Comparison of ENCODE assay signal across 11 mouse cellular contexts in the genomic region with DNA sequence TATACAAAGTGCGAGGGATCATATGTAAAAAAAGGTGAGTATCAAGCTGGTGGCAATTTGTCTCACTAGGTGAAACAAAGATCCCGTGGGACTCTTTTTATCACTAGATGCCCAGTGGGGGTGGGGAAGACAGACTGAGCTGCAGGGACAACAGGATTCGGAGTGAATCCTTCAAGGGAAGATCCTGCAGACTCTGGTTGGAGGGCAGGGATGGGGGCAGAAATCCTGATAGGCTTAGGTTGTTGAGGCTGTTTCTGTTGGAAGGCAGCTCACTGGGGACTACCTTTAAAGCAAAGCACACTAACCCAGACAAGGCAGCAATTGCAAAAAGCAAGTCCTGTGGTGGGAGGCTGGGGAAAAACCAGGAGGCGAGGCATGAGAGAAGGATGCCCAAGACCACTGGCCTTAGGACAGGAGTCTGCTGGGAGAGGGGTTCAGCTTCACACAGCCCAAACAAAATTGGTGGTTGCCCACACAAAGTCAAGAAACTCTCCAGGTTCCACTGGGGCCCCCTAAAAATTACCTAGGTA. TPM values are rescaled to one million over a fixed set of nuclear protein-coding genes. Genes with fewer than 3 reads are reported as not detected.
DNase-seq lines count a peak whose midpoint lies in the region; ATAC-seq and TF ChIP-seq lines count a peak whose summit lies in the region.
"Had no signal": no experiment of that assay in that cellular context is flagged by ENCODE, and none has a peak within 500 bp of the region (broad histone marks: within the 10 kb centered on the region; RNA-seq: fewer than 3 reads in every experiment).

No protein-coding gene starts in this region.

- 75% methylated on average over 4 of the region's 4 CpGs for WGBS in heart, adult 2 months
- 69% methylated on average over 4 of the region's 4 CpGs for WGBS in liver, embryonic 11.5 days
- 42% methylated on average over 4 of the region's 4 CpGs for WGBS in liver, embryonic 14.5 days (ENCODE audit: insufficient replicate concordance)

- H3K9me3 ChIP-seq in liver, embryonic 11.5 days (ENCODE audit: control insufficient read depth, low read length) = no peaks in the 10 kb centered on the region
- no peaks in the 10 kb centered on the region for H3K9me3 ChIP-seq in liver, embryonic 14.5 days (ENCODE audit: control insufficient read depth, low read length)
- H3K9me3 ChIP-seq: kidney, embryonic 15.5 days had no signal

- TF ChIP-seq EP300 in heart, adult 2 months (IDR thresholded peaks at IDR 0.05; ENCODE audit: insufficient read depth, low read depth, low read length) = no peak
- no peak for TF ChIP-seq EP300 in liver, embryonic 14.5 days (IDR thresholded peaks at IDR 0.05; ENCODE audit: low read depth)

- DNase-seq in heart, adult 2 months = peak in 1 of 2 experiments; percentile 23
- no peak for DNase-seq in heart, adult 8-10 months (ENCODE audit: low spot score)
- no peak for DNase-seq in liver, embryonic 11.5 days (ENCODE audit: low spot score)
- no peak for DNase-seq in liver
- DNase-seq in liver, embryonic 14.5 days (ENCODE audit: low read depth in 3 of 3, low spot score in 3 of 3) = no peak
- no peak for DNase-seq in right cerebral cortex, postnatal 25 days
- DNase-seq in left cerebral cortex, adult 18-20 months (ENCODE audit: low spot score in 2 of 2) = no peak
- DNase-seq: right cerebral cortex, postnatal 14 days; thymus, adult 18-20 months had no signal

- peaks cover 3% of the 10 kb centered on the region for H3K79me2 ChIP-seq in heart, adult 2 months (replicated peaks; ENCODE audit: control insufficient read depth, insufficient read depth, low read length)

- H3K4me3 ChIP-seq in heart, adult 2 months = no peak overlapping the region; the same call in 1 of the 2 replicates
- peak overlapping the region; percentile 15 for H3K4me3 ChIP-seq in liver, embryonic 11.5 days (ENCODE audit: low read depth, low read length)
- no peak overlapping the region for H3K4me3 ChIP-seq in cortical plate, adult 2 months (ENCODE audit: insufficient read depth, low read length)
- peak overlapping the region; percentile 35 to 95 for H3K4me3 ChIP-seq in liver, embryonic 14.5 days (ENCODE audit: insufficient read depth in 1 of 2, low read depth in 2 of 2, low read length in 2 of 2)
- H3K4me3 ChIP-seq: kidney, embryonic 15.5 days had no signal

- H3K4me2 ChIP-seq in liver, embryonic 11.5 days = peak overlapping the region; percentile 51
- H3K4me2 ChIP-seq in liver, embryonic 14.5 days (ENCODE audit: low read depth) = peak overlapping the region; percentile 84

- no peaks in the 10 kb centered on the region for H3K27me3 ChIP-seq in heart, adult 2 months (ENCODE audit: control insufficient read depth, insufficient read depth, low read length)
- no peaks in the 10 kb centered on the region for H3K27me3 ChIP-seq in liver, embryonic 11.5 days (replicated peaks; ENCODE audit: control insufficient read depth, insufficient read depth, low read length)
- H3K27me3 ChIP-seq in liver, embryonic 14.5 days (ENCODE audit: control insufficient read depth, insufficient read depth, low read length) = no peaks in the 10 kb centered on the region
- H3K27me3 ChIP-seq: kidney, embryonic 15.5 days had no signal

- no peak for TF ChIP-seq POLR2A in heart, adult 2 months (IDR thresholded peaks at IDR 0.05; ENCODE audit: insufficient read depth, low read depth, low read length)
- TF ChIP-seq POLR2A in cortical plate, adult 2 months (IDR thresholded peaks at IDR 0.05; ENCODE audit: extremely low read depth, insufficient read depth, low read length) = no peak

- peaks cover 38% of the 10 kb centered on the region for H3K4me1 ChIP-seq in heart, adult 2 months (ENCODE audit: control insufficient read depth, insufficient read depth, low read length)
- H3K4me1 ChIP-seq in liver, embryonic 11.5 days (replicated peaks; ENCODE audit: control insufficient read depth, insufficient read depth, low read length) = peaks cover 67% of the 10 kb centered on the region
- H3K4me1 ChIP-seq in cortical plate, adult 2 months (ENCODE audit: control insufficient read depth, insufficient read depth, low read length) = peaks cover 21% of the 10 kb centered on the region
- H3K4me1 ChIP-seq in liver, embryonic 14.5 days (replicated peaks; ENCODE audit: control insufficient read depth in 2 of 2, insufficient read depth in 2 of 2, low read length in 1 of 2) = peaks cover 54 to 82% of the 10 kb centered on the region in 2 experiments

- peaks cover 53% of the 10 kb centered on the region for H3K36me3 ChIP-seq in heart, adult 2 months (ENCODE audit: control insufficient read depth, insufficient read depth, low read length)
- peaks cover 7% of the 10 kb centered on the region; the same call in 1 of the 2 replicates for H3K36me3 ChIP-seq in liver, embryonic 11.5 days (ENCODE audit: control insufficient read depth, insufficient read depth, low read length)
- H3K36me3 ChIP-seq in liver, embryonic 14.5 days (replicated peaks; ENCODE audit: control insufficient read depth, insufficient read depth, low read depth) = peaks cover 68% of the 10 kb centered on the region

- H3K9ac ChIP-seq in heart, adult 2 months (ENCODE audit: low read depth, low read length) = peak overlapping the region; percentile 3; the same call in 1 of the 2 replicates
- 0 out of 2 replicates have a peak overlapping the region, but pooled peaks have one; percentile 0 for H3K9ac ChIP-seq in liver, embryonic 11.5 days (ENCODE audit: low read depth, low read length)
- H3K9ac ChIP-seq in liver, embryonic 14.5 days (replicated peaks) = peak overlapping the region; percentile 62
- H3K9ac ChIP-seq: kidney, embryonic 15.5 days had no signal

- intact Hi-C loops in heart, adult 2 months (cut with DNase I) = no loop called here

- no peak for ATAC-seq in liver, embryonic 11.5 days (replicated peaks; ENCODE audit: low FRiP score)
- no peak for ATAC-seq in liver, embryonic 14.5 days (ENCODE audit: insufficient read depth)

- TF ChIP-seq CTCF in heart, adult 2 months (IDR thresholded peaks at IDR 0.05) = no peak
- no peak for TF ChIP-seq CTCF in cortical plate, adult 2 months (IDR thresholded peaks at IDR 0.05; ENCODE audit: extremely low read depth, insufficient read depth, low read length)
- TF ChIP-seq CTCF in liver, embryonic 14.5 days (IDR thresholded peaks at IDR 0.05; ENCODE audit: low read depth) = no peak

- peak overlapping the region; percentile 100 for H3K27ac ChIP-seq in heart, adult 2 months
- H3K27ac ChIP-seq in liver, embryonic 11.5 days (ENCODE audit: low read depth, low read length) = peak overlapping the region; percentile 39; the same call in 1 of the 2 replicates
- peak overlapping the region; percentile 91; the same call in 1 of the 2 replicates for H3K27ac ChIP-seq in cortical plate, adult 2 months (ENCODE audit: insufficient read depth, low read length)
- peak overlapping the region; percentile 72 for H3K27ac ChIP-seq in liver, embryonic 14.5 days
- H3K27ac ChIP-seq: kidney, embryonic 15.5 days had no signal

RNA-seq across cellular contexts. Expression of gene Bcl2l1, which starts 6.3 kb away (rescaled TPM):
- 100 to 1,000 TPM in 1 of 2 experiments, 10 to 100 TPM in 1; 51.9 to 102 TPM for total RNA-seq in heart, adult 2 months (2021)
- 48.1 and 51.2 TPM in 2 replicates for polyA plus RNA-seq in heart, adult 2 months (2012; rRNA removed)
- total RNA-seq in heart, adult 8-10 months (2022) = 10 to 100 TPM; 46.9 to 66.6 (median 51.4) TPM
- 61.7 and 69.3 TPM in 2 replicates for polyA plus RNA-seq in liver, embryonic 11.5 days (2014; fragmentation: Nextera tagmentation; extraction: Ambion mirVana)
- polyA plus RNA-seq in cortical plate, adult 2 months (2012; rRNA removed) = 99.2 and 105 TPM in 2 replicates
- 72.2 and 81.6 TPM in 2 replicates for polyA plus RNA-seq in liver, embryonic 14.5 days (2012; rRNA removed)
- polyA plus RNA-seq in liver, embryonic 14.5 days (2014; fragmentation: Nextera tagmentation; extraction: Ambion mirVana) = 172 and 186 TPM in 2 replicates
- total RNA-seq in left cerebral cortex, adult 18-20 months (2021) = 100 to 1,000 TPM; 124 to 130 TPM

RNA-seq across cellular contexts. Expression of gene Tpx2, which starts 22.5 kb away (rescaled TPM):
- 1 to 10 TPM in 1 of 2 experiments, under 1 TPM in 1; 0.75 to 1.1 TPM for total RNA-seq in heart, adult 2 months (2021)
- 0.18 and 0.50 TPM in 2 replicates for polyA plus RNA-seq in heart, adult 2 months (2012; rRNA removed)
- total RNA-seq in heart, adult 8-10 months (2022) = 1 to 10 TPM in 2 of 4 experiments, under 1 TPM in 2; 0.65 to 1.4 (median 0.91) TPM
- polyA plus RNA-seq in liver, embryonic 11.5 days (2014; fragmentation: Nextera tagmentation; extraction: Ambion mirVana) = 107 and 118 TPM in 2 replicates
- 1.5 and 1.8 TPM in 2 replicates for polyA plus RNA-seq in cortical plate, adult 2 months (2012; rRNA removed)
- polyA plus RNA-seq in liver, embryonic 14.5 days (2012; rRNA removed) = 25.1 and 47.1 TPM in 2 replicates
- polyA plus RNA-seq in liver, embryonic 14.5 days (2014; fragmentation: Nextera tagmentation; extraction: Ambion mirVana) = 80.9 and 82.6 TPM in 2 replicates
- total RNA-seq in left cerebral cortex, adult 18-20 months (2021) = 1 to 10 TPM; 2.0 to 2.4 TPM

Comparison
In these comparisons a context has a peak if more than half of its experiments do, and no peak if none do; other contexts are left out.
1. H3K27ac ChIP-seq: peak in every context shown above with its lines; median percentile 100 in heart, adult 2 months; 91 in cortical plate, adult 2 months; 72 in liver, embryonic 14.5 days; 39 in liver, embryonic 11.5 days.
2. H3K4me3 ChIP-seq: peak in liver, embryonic 11.5 days (single experiment) and liver, embryonic 14.5 days (2 of 2); none in heart, adult 2 months (single experiment) and cortical plate, adult 2 months (single experiment).
3. H3K9ac ChIP-seq: peak in every context shown above with its lines; median percentile 62 in liver, embryonic 14.5 days; 3 in heart, adult 2 months; 0 in liver, embryonic 11.5 days.